Mouse (Mus musculus): ENCODE results near the gene Kcne4.

GRCm38 (mm10) chr1:78862281-78862680 lies 45.7 kb downstream of the Kcne4 start:
- TF ChIP-seq CTCF (IDR thresholded peaks at IDR 0.05; ENCODE audit: extremely low read depth, insufficient read depth, insufficient read length, insufficient replicate concordance), result no peak
- no peak for TF ChIP-seq POLR2A (IDR thresholded peaks at IDR 0.05; ENCODE audit: low read depth, low read length)
